Mouse (Mus musculus): ENCODE measurements at regions not wholly inside any gene's neighbourhood (a gene's known extent, or its start where the extent isn't known, plus 50 kb on each side); places are given as distances from the start of the nearest gene placed in this dataset.

DNA sequence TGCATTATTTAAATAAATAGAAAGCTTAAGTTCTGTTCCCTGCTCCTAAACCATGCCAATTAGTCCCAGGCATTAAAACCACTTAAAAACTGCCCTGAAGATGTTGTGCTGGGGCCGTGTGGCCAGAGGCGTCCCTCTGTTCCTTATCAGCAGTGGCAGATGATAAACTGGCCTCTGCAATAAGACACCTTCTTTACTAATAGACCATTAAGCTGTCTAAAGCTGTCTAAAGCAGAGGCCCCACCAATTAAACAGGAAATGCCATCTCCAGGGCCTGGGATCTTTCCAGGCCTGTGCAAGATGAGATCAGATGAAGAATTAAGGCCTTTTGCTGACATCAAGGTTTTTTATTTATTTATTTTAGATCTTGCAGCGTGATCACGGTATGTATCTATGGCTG is 118.6 kb downstream of the Edn3 start:
- no peaks in the 10 kb centered on the region for H3K36me3 ChIP-seq (ENCODE audit: control insufficient read depth, insufficient read depth)
- no peaks in the 10 kb centered on the region for H3K27me3 ChIP-seq (ENCODE audit: control insufficient read depth, insufficient read depth, low read depth, low read length)
- H3K4me3 ChIP-seq (ENCODE audit: low read depth, low read length): no peak overlapping the region
- no peaks in the 10 kb centered on the region for H3K9me3 ChIP-seq (replicated peaks; ENCODE audit: control insufficient read depth, low read length)
- 44% methylated on average over 4 of the region's 4 CpGs for WGBS (ENCODE audit: insufficient replicate concordance)
- no peak for ATAC-seq (ENCODE audit: low read depth)
- no peak overlapping the region for H3K27ac ChIP-seq (ENCODE audit: low read length)
- H3K4me1 ChIP-seq (ENCODE audit: control insufficient read depth, low read depth, low read length): no peaks in the 10 kb centered on the region
- H3K4me2 ChIP-seq (ENCODE audit: low read depth, low read length): no peak overlapping the region
- no peak overlapping the region for H3K9ac ChIP-seq (ENCODE audit: low read depth, low read length)

DNA sequence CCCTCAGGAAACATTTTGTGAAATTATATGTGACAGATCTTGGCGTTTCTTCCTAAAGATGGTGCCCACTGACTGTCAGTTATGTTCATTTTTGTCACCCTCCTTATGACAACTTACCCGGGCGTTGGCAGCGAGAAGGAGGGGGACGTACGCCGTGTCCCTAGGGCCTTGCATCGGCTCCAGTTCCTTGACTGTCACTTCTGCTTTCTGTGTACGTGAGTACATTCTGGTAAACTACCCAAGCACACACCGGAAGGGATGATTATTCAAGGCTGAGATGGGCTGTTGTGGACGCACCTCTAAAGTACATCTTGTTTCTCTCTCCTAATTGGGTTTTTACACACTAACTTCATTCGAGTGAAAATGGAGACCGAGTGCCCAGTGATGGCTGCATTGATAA is 120.2 kb downstream of the Edn3 start:
- 53% methylated on average over 13 of the region's 13 CpGs for WGBS (ENCODE audit: insufficient replicate concordance)

DNA sequence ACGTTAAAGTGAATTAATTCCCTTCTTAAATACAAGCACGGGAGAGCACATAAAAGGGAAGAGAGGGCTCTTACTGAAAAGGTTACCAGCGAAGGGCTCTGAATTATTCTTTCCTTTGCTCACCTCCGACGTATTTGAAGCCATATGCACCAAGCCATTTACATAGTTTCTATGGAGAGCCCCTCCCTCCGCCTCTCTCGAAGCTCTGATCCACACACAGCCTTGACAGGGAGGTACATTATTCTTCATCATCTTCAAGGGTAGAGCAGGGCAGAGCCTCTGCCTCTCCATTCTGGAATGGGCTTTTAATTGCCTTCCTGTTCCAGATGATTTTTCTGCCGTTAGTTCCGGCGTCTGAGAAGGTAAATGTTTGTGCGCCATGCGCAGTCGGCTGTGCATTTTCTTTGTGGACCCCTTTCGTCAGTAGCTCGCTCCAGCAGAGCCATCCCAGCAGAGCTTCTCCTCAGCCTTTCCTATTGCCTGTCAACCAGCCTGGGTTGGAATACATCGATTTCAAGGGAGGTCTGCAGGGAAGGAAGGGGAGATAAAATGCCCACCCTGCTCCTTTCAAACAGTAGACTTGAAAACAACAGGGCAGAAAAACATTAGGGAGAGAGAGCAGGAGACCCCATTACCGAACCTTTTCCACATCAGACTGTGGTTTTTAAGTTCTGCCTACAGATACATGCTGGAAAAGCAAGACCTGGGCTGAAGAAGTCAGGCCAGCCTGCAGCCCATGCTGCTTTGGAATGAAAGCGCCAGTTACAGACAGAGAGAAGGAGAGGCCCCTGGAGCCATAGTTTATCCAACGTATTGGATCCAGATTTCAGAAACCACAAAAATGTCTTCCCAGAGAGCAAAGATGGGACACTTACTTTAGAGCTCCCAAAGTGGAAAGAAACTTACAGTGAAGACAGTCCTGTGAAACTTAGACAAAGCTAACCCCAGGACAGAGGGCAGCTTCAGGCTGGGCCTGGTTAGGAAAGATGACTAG is 124.1 kb downstream of the Edn3 start:
- WGBS (ENCODE audit: insufficient replicate concordance): 66% methylated on average over 19 of the region's 19 CpGs
- Histone ChIP-seq H3K27ac (ENCODE audit: low read length) (no peak overlapping the region), H3K4me1 (ENCODE audit: control insufficient read depth, low read depth, low read length) (no peaks in the 10 kb centered on the region), H3K4me2 (ENCODE audit: low read depth, low read length) (no peak overlapping the region), H3K36me3 (ENCODE audit: control insufficient read depth, insufficient read depth) (no peaks in the 10 kb centered on the region), H3K27me3 (ENCODE audit: control insufficient read depth, insufficient read depth, low read depth, low read length) (no peaks in the 10 kb centered on the region), H3K4me3 (ENCODE audit: low read depth, low read length) (no peak overlapping the region), H3K9me3 (replicated peaks; ENCODE audit: control insufficient read depth, low read length) (no peaks in the 10 kb centered on the region), H3K9ac (ENCODE audit: low read depth, low read length) (no peak overlapping the region)
- ATAC-seq (ENCODE audit: low read depth): no peak

More for the DNA sequence above, 120.2 kb downstream of the Edn3 start:
- Histone ChIP-seq H3K27me3 (ENCODE audit: control insufficient read depth, insufficient read depth, low read depth, low read length) (no peaks in the 10 kb centered on the region), H3K4me2 (ENCODE audit: low read depth, low read length) (no peak overlapping the region), H3K4me3 (ENCODE audit: low read depth, low read length) (no peak overlapping the region), H3K27ac (ENCODE audit: low read length) (no peak overlapping the region), H3K9ac (ENCODE audit: low read depth, low read length) (no peak overlapping the region), H3K9me3 (replicated peaks; ENCODE audit: control insufficient read depth, low read length) (no peaks in the 10 kb centered on the region), H3K36me3 (ENCODE audit: control insufficient read depth, insufficient read depth) (no peaks in the 10 kb centered on the region), H3K4me1 (ENCODE audit: control insufficient read depth, low read depth, low read length) (no peaks in the 10 kb centered on the region)
- no peak for ATAC-seq (ENCODE audit: low read depth)

DNA sequence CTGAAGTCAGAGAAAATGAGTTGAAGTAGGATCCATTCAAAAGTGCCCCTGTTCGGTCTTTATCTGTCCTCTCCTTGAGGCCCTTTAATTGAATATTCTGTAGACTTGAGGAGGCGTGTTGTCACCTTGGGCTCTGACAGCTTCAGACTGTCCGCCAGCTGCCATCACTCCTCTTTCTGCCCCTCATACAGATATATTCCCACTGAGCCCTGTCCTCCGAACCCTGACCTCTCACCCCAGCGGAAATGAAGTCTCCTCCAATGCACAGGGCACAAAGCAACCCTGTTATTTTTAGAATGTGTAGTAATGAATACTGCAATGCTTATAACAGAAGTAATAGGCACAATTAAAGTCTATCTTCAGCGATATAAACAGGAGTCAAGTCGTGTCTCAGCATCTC is 117.4 kb upstream of the Gm14444 start:
- WGBS (ENCODE audit: insufficient replicate concordance): 61% methylated on average over 7 of the region's 7 CpGs

DNA sequence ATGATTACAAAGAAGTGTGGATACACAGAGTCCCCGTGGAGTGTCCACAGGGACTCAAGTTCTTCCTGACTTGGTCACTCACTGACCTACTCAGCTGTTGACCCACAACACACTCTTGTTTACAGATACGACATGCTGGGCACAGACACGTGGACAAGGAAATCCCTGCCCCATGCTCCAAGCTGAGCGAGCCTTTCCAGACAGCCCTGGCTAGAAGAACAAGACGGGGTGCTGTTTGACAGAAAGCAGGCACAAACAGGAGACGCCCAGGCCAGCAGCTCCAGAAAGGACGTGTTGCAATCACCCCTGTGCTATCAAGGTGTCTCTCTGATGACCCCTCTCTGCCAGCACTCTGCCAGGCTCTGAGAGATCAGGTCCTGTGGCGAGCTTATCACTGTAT is 112.6 kb upstream of the Gm14444 start:
- no peak for ATAC-seq (ENCODE audit: low read depth)
- no peak overlapping the region for H3K4me2 ChIP-seq (ENCODE audit: low read depth, low read length)
- no peaks in the 10 kb centered on the region for H3K36me3 ChIP-seq (ENCODE audit: control insufficient read depth, insufficient read depth)
- WGBS (ENCODE audit: insufficient replicate concordance): 29% methylated on average over 8 of the region's 8 CpGs
- no peak overlapping the region for H3K9ac ChIP-seq (ENCODE audit: low read depth, low read length)
- H3K4me3 ChIP-seq (ENCODE audit: low read depth, low read length): no peak overlapping the region
- H3K9me3 ChIP-seq (replicated peaks; ENCODE audit: control insufficient read depth, low read length): no peaks in the 10 kb centered on the region
- no peaks in the 10 kb centered on the region for H3K27me3 ChIP-seq (ENCODE audit: control insufficient read depth, insufficient read depth, low read depth, low read length)
- H3K4me1 ChIP-seq (ENCODE audit: control insufficient read depth, low read depth, low read length): no peaks in the 10 kb centered on the region
- H3K27ac ChIP-seq (ENCODE audit: low read length): no peak overlapping the region

More for the DNA sequence above, 117.4 kb upstream of the Gm14444 start:
- Histone ChIP-seq H3K36me3 (ENCODE audit: control insufficient read depth, insufficient read depth) (no peaks in the 10 kb centered on the region), H3K4me3 (ENCODE audit: low read depth, low read length) (no peak overlapping the region), H3K9ac (ENCODE audit: low read depth, low read length) (no peak overlapping the region), H3K4me1 (ENCODE audit: control insufficient read depth, low read depth, low read length) (no peaks in the 10 kb centered on the region), H3K4me2 (ENCODE audit: low read depth, low read length) (no peak overlapping the region), H3K27ac (ENCODE audit: low read length) (no peak overlapping the region), H3K9me3 (replicated peaks; ENCODE audit: control insufficient read depth, low read length) (no peaks in the 10 kb centered on the region), H3K27me3 (ENCODE audit: control insufficient read depth, insufficient read depth, low read depth, low read length) (no peaks in the 10 kb centered on the region)
- no peak for ATAC-seq (ENCODE audit: low read depth)

DNA sequence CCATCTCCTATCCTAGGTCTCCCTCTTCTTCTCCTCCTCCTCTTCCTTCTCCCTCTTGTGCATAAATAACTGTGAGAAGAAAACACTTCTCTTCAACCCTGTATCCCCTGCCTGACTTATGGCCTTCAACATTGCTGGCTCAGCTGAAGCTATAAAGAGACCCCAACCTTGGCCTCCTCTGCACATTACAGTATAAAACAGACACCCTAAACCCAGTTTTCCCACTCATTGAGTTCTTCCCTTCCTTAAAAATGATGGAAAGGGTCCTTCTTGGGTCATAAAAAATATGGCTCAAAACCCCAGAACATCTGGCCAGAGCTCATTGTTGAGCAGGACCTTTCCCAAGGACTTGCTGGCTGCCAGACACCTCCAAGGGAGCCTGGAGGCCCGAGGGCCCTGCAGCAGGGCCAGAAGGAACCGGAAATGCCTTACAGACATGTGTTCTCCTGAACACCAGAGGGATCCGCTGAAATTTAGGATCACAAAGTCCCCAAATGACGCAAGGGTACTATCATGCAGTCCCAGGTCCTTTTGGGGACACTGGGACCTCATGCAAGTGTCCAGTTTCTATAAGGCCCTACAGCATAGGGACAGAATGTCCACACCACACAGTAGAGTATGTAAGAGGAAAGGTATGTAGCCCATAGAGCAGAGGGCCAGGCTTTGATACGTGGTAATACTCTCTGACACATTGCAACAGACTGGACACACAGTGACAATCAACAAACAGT is 109.9 kb upstream of the Gm14444 start:
- H3K36me3 ChIP-seq (ENCODE audit: control insufficient read depth, insufficient read depth): no peaks in the 10 kb centered on the region
- no peak overlapping the region for H3K9ac ChIP-seq (ENCODE audit: low read depth, low read length)
- 56% methylated on average over 5 of the region's 5 CpGs for WGBS (ENCODE audit: insufficient replicate concordance)
- H3K27me3 ChIP-seq (ENCODE audit: control insufficient read depth, insufficient read depth, low read depth, low read length): no peaks in the 10 kb centered on the region
- no peak for ATAC-seq (ENCODE audit: low read depth)
- H3K4me2 ChIP-seq (ENCODE audit: low read depth, low read length): no peak overlapping the region
- H3K4me3 ChIP-seq (ENCODE audit: low read depth, low read length): no peak overlapping the region
- no peaks in the 10 kb centered on the region for H3K9me3 ChIP-seq (replicated peaks; ENCODE audit: control insufficient read depth, low read length)
- H3K27ac ChIP-seq (ENCODE audit: low read length): no peak overlapping the region
- no peaks in the 10 kb centered on the region for H3K4me1 ChIP-seq (ENCODE audit: control insufficient read depth, low read depth, low read length)

DNA sequence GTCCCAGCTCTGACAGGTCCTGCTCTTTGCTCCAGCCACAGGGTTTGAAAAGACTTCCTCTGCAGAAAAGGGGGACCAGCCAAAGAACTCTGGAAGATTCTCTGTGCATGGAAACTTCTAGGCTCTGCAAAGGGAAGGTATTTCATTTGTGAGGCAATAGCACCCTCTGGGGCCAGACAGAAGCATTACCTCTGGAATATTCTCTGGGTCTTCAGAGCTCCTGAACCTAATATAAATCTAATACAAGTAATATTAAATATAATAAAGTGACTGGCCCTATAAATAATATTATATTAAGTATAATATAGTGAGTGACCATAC is 109.4 kb upstream of the Gm14444 start:
- no peak overlapping the region for H3K4me3 ChIP-seq (ENCODE audit: low read depth, low read length)
- ATAC-seq (ENCODE audit: low read depth): no peak
- no peaks in the 10 kb centered on the region for H3K4me1 ChIP-seq (ENCODE audit: control insufficient read depth, low read depth, low read length)
- no peaks in the 10 kb centered on the region for H3K27me3 ChIP-seq (ENCODE audit: control insufficient read depth, insufficient read depth, low read depth, low read length)
- H3K27ac ChIP-seq (ENCODE audit: low read length): no peak overlapping the region
- no peaks in the 10 kb centered on the region for H3K9me3 ChIP-seq (replicated peaks; ENCODE audit: control insufficient read depth, low read length)
- H3K9ac ChIP-seq (ENCODE audit: low read depth, low read length): no peak overlapping the region
- H3K4me2 ChIP-seq (ENCODE audit: low read depth, low read length): no peak overlapping the region
- H3K36me3 ChIP-seq (ENCODE audit: control insufficient read depth, insufficient read depth): no peaks in the 10 kb centered on the region

DNA sequence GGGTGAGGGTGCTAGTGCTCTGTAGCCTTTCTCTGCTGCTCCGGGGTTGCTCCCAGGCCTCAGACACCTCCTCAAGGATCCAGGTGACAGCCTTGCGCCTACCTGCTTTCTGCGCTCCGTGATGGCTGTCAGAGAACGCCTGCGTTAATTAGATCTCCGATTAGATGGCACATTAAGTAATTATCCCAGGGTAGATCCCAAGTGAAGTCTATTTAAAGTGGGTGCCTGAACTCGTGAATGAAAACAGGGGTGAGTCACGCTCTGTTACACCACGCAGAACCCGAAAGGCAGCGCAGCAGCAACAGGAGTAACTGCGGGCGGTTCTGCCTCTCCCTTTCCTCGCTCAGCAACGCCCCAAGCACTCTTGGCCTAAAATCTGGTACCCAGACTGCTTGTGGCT is 108.2 kb upstream of the Gm14444 start:
- no peaks in the 10 kb centered on the region for H3K4me1 ChIP-seq (ENCODE audit: control insufficient read depth, low read depth, low read length)
- no peaks in the 10 kb centered on the region for H3K9me3 ChIP-seq (replicated peaks; ENCODE audit: control insufficient read depth, low read length)
- no peaks in the 10 kb centered on the region for H3K27me3 ChIP-seq (ENCODE audit: control insufficient read depth, insufficient read depth, low read depth, low read length)
- H3K4me3 ChIP-seq (ENCODE audit: low read depth, low read length): no peak overlapping the region
- ATAC-seq (ENCODE audit: low read depth): no peak
- H3K36me3 ChIP-seq (ENCODE audit: control insufficient read depth, insufficient read depth): no peaks in the 10 kb centered on the region
- H3K27ac ChIP-seq (ENCODE audit: low read length): no peak overlapping the region
- no peak overlapping the region for H3K9ac ChIP-seq (ENCODE audit: low read depth, low read length)
- WGBS (ENCODE audit: insufficient replicate concordance): 72% methylated on average over 16 of the region's 16 CpGs
- H3K4me2 ChIP-seq (ENCODE audit: low read depth, low read length): no peak overlapping the region

DNA sequence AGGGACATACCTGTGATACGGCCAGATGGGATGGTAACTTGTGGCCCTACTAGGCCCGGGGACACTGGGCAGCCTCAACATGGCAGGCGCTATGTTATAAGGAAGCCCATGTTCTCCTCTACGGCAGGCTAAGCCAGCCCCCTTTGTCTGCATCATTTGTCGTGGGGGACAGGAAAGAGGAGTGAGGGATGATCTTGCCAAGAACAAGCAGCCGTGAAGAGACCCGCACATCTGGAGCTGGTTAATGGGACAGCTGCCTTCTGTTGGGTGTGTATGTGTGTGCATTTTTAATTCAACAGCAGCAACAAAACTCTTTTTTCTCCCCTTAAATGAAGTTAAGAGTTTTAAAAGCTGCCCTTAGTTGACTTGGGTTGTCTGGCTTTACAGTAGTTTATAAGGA is 106.4 kb upstream of the Gm14444 start:
- H3K4me1 ChIP-seq (ENCODE audit: control insufficient read depth, low read depth, low read length): no peaks in the 10 kb centered on the region
- no peak overlapping the region for H3K4me2 ChIP-seq (ENCODE audit: low read depth, low read length)
- no peak overlapping the region for H3K4me3 ChIP-seq (ENCODE audit: low read depth, low read length)
- no peak for ATAC-seq (ENCODE audit: low read depth)
- H3K9ac ChIP-seq (ENCODE audit: low read depth, low read length): no peak overlapping the region
- H3K27ac ChIP-seq (ENCODE audit: low read length): no peak overlapping the region
- WGBS (ENCODE audit: insufficient replicate concordance): 66% methylated on average over 7 of the region's 7 CpGs
- no peaks in the 10 kb centered on the region for H3K36me3 ChIP-seq (ENCODE audit: control insufficient read depth, insufficient read depth)
- H3K9me3 ChIP-seq (replicated peaks; ENCODE audit: control insufficient read depth, low read length): no peaks in the 10 kb centered on the region
- no peaks in the 10 kb centered on the region for H3K27me3 ChIP-seq (ENCODE audit: control insufficient read depth, insufficient read depth, low read depth, low read length)

Measured in liver, embryonic 16.5 days (tissue).